Mouse (Mus musculus) liver, embryonic 13.5 days (tissue): ENCODE measurements around the gene Thada. TPM values are rescaled to one million over a fixed set of nuclear protein-coding genes. Genes with fewer than 3 reads are reported as not detected.

ENCODE experiments used
- ATAC-seq: fragments of 200-750 bp; cut with Nextera tagmentation; 2 replicates; pipeline ENCODE4 v1.8.0; 2017; ENCODE audit warnings: low read depth, mild to moderate bottlenecking, moderate number of reproducible peaks, moderate library complexity
- DNase-seq: peaks from one replicate; pipeline ENCODE4 v3.0.0; 2022
- H3K27ac ChIP-seq: fragments of 300-500 bp; sonication (generic); 2 replicates; pipeline ENCODE4 v1.5.1; 2015; ENCODE audit warnings: moderate library complexity, mild to moderate bottlenecking, inconsistent platforms
- H3K27me3 ChIP-seq: fragments of 300-500 bp; sonication (generic); 2 replicates; pipeline ENCODE4 v1.6.1; 2015; ENCODE audit warnings: mild to moderate bottlenecking, inconsistent platforms
- H3K36me3 ChIP-seq: fragments of 300-500 bp; sonication (generic); 2 replicates; pipeline ENCODE4 v1.6.1; 2015; ENCODE audit warnings: mild to moderate bottlenecking, inconsistent platforms
- H3K4me1 ChIP-seq: fragments of 300-500 bp; sonication (generic); replicated peaks from 2 replicates; pipeline ENCODE4 v1.6.1; 2015; ENCODE audit warnings: inconsistent platforms
- H3K4me2 ChIP-seq: fragments of 300-500 bp; sonication (generic); 2 replicates; pipeline ENCODE4 v1.6.1; 2015; ENCODE audit warnings: inconsistent platforms, mild to moderate bottlenecking, moderate library complexity
- H3K4me3 ChIP-seq: fragments of 300-500 bp; sonication (generic); replicated peaks from 2 replicates; pipeline ENCODE4 v1.5.1; 2015; ENCODE audit warnings: mild to moderate bottlenecking, inconsistent platforms
- H3K9ac ChIP-seq: fragments of 300-500 bp; sonication (generic); 2 replicates; pipeline ENCODE4 v1.6.1; 2015; ENCODE audit warnings: mild to moderate bottlenecking, inconsistent platforms
- H3K9me3 ChIP-seq: fragments of 300-500 bp; sonication (generic); replicated peaks from 2 replicates; pipeline ENCODE4 v1.6.1; 2016; ENCODE audit warnings: inconsistent platforms
- WGBS: fragments of 180-500 bp; shearing (Covaris S2); methylation state at CpG from one replicate; pipeline ENCODE4 v1.1.7; 2015; ENCODE audit not compliant: insufficient replicate concordance; 5-methylcytosine and 5-hydroxymethylcytosine counted together
- polyA plus RNA-seq: library from polyadenylated mRNA; unstranded; fragments of >200 nt; fragmentation: Nextera tagmentation; extraction: Ambion mirVana; gene quantifications from 2 replicates; pipeline ENCODE4 v1.2.1, GENCODE M21; 2015

The Thada gene
- polyA plus RNA-seq, 1 experiment from 2014 or later: 3.0 TPM

GRCm38 (mm10) chr17:84335996-84336395 is 130.0 kb downstream of the Thada start:
- no peaks in the 10 kb centered on the region; the same call in 1 of the 2 replicates for H3K4me1 ChIP-seq
- no peaks in the 10 kb centered on the region for H3K27me3 ChIP-seq
- no peak overlapping the region for H3K9ac ChIP-seq
- H3K9me3 ChIP-seq: no peaks in the 10 kb centered on the region
- H3K36me3 ChIP-seq: peaks cover 50% of the 10 kb centered on the region
- DNase-seq (no peak), ATAC-seq (no peak)
- no peak overlapping the region for H3K27ac ChIP-seq
- H3K4me2 ChIP-seq: no peak overlapping the region
- no peak overlapping the region for H3K4me3 ChIP-seq
- 63% methylated on average over 1 of the region's 1 CpGs for WGBS

GRCm38 (mm10) chr17:84335076-84335475 is 130.9 kb downstream of the Thada start:
- H3K4me3 ChIP-seq: no peak overlapping the region
- DNase-seq: no peak
- H3K9me3 ChIP-seq: no peaks in the 10 kb centered on the region
- no peaks in the 10 kb centered on the region for H3K27me3 ChIP-seq
- no peak for ATAC-seq
- H3K36me3 ChIP-seq: peaks cover 45% of the 10 kb centered on the region
- no peak overlapping the region for H3K27ac ChIP-seq
- peaks cover 3% of the 10 kb centered on the region for H3K4me1 ChIP-seq
- H3K4me2 ChIP-seq: no peak overlapping the region
- H3K9ac ChIP-seq: no peak overlapping the region
- WGBS: 70% methylated on average over 3 of the region's 3 CpGs

- Histone ChIP-seq H3K4me1 (peaks cover 6% of the 10 kb centered on the region), H3K36me3 (peaks cover 45% of the 10 kb centered on the region), H3K4me2 (no peak overlapping the region), H3K9me3 (no peaks in the 10 kb centered on the region), H3K27me3 (no peaks in the 10 kb centered on the region), H3K9ac (no peak overlapping the region), H3K27ac (no peak overlapping the region), H3K4me3 (no peak overlapping the region)
- no peak for DNase-seq
- WGBS: 58% methylated on average over 5 of the region's 5 CpGs
- no peak for ATAC-seq
Observed at GRCm38 (mm10) chr17:84334241-84335014, 131.6 kb downstream of the Thada start.

GRCm38 (mm10) chr17:84332940-84333339 is 133.1 kb downstream of the Thada start:
- WGBS: 64% methylated on average over 5 of the region's 5 CpGs
- Histone ChIP-seq H3K9me3 (no peaks in the 10 kb centered on the region), H3K4me1 (peaks cover 16% of the 10 kb centered on the region), H3K9ac (no peak overlapping the region), H3K4me3 (no peak overlapping the region), H3K4me2 (no peak overlapping the region), H3K27me3 (no peaks in the 10 kb centered on the region), H3K27ac (no peak overlapping the region), H3K36me3 (peaks cover 45% of the 10 kb centered on the region)
- DNase-seq (no peak), ATAC-seq (no peak)

- Histone ChIP-seq H3K9ac (no peak overlapping the region), H3K36me3 (peaks cover 38% of the 10 kb centered on the region), H3K27ac (no peak overlapping the region), H3K4me1 (peaks cover 23% of the 10 kb centered on the region), H3K4me2 (no peak overlapping the region), H3K9me3 (no peaks in the 10 kb centered on the region), H3K27me3 (no peaks in the 10 kb centered on the region), H3K4me3 (no peak overlapping the region)
- WGBS: 77% methylated on average over 8 of the region's 8 CpGs
- no peak for DNase-seq
- ATAC-seq: no peak
Observed at GRCm38 (mm10) chr17:84330986-84331385, 135.0 kb downstream of the Thada start.

- DNase-seq (no peak), ATAC-seq (no peak)
- H3K9ac ChIP-seq: no peak overlapping the region
- no peak overlapping the region for H3K4me2 ChIP-seq
- no peak overlapping the region for H3K4me3 ChIP-seq
- H3K36me3 ChIP-seq: peaks cover 33% of the 10 kb centered on the region
- no peaks in the 10 kb centered on the region for H3K27me3 ChIP-seq
- WGBS: 60% methylated on average over 6 of the region's 6 CpGs
- H3K4me1 ChIP-seq: peaks cover 27% of the 10 kb centered on the region
- H3K27ac ChIP-seq: no peak overlapping the region
- H3K9me3 ChIP-seq: no peaks in the 10 kb centered on the region
Observed at GRCm38 (mm10) chr17:84330506-84330905, 135.5 kb downstream of the Thada start.

- ATAC-seq (no peak), DNase-seq (no peak)
- Histone ChIP-seq H3K4me1 (peaks cover 32% of the 10 kb centered on the region), H3K9ac (no peak overlapping the region), H3K4me2 (no peak overlapping the region), H3K27me3 (no peaks in the 10 kb centered on the region), H3K36me3 (peaks cover 28% of the 10 kb centered on the region), H3K9me3 (no peaks in the 10 kb centered on the region), H3K27ac (no peak overlapping the region), H3K4me3 (no peak overlapping the region)
- WGBS: 66% methylated on average over 4 of the region's 4 CpGs
Observed at GRCm38 (mm10) chr17:84329906-84330470, 136.0 kb downstream of the Thada start.

- H3K4me2 ChIP-seq: no peak overlapping the region
- peaks cover 24% of the 10 kb centered on the region for H3K36me3 ChIP-seq
- DNase-seq (no peak), ATAC-seq (no peak)
- no peaks in the 10 kb centered on the region for H3K9me3 ChIP-seq
- WGBS: 31% methylated on average over 2 of the region's 2 CpGs
- H3K4me1 ChIP-seq: peaks cover 32% of the 10 kb centered on the region
- H3K27me3 ChIP-seq: no peaks in the 10 kb centered on the region
- no peak overlapping the region for H3K4me3 ChIP-seq
- no peak overlapping the region; the same call in 1 of the 2 replicates for H3K27ac ChIP-seq
- no peak overlapping the region for H3K9ac ChIP-seq
Observed at GRCm38 (mm10) chr17:84328526-84328925, 137.5 kb downstream of the Thada start.

- WGBS: 86% methylated on average over 12 of the region's 12 CpGs
- no peak for ATAC-seq
- H3K27ac ChIP-seq: no peak overlapping the region; the same call in 1 of the 2 replicates
Observed at GRCm38 (mm10) chr17:84327051-84327925, 138.7 kb downstream of the Thada start.

GRCm38 (mm10) chr17:84322176-84322575 is 143.8 kb downstream of the Thada start:
- Histone ChIP-seq H3K4me2 (no peak overlapping the region), H3K9ac (no peak overlapping the region), H3K27me3 (no peaks in the 10 kb centered on the region), H3K4me3 (no peak overlapping the region), H3K4me1 (peaks cover 16% of the 10 kb centered on the region), H3K27ac (no peak overlapping the region), H3K36me3 (no peaks in the 10 kb centered on the region), H3K9me3 (no peaks in the 10 kb centered on the region)
- WGBS: 70% methylated on average over 4 of the region's 4 CpGs
- ATAC-seq (no peak), DNase-seq (no peak)

More at GRCm38 (mm10) chr17:84327051-84327925, 138.7 kb downstream of the Thada start:
- Histone ChIP-seq H3K9me3 (no peaks in the 10 kb centered on the region), H3K4me3 (no peak overlapping the region), H3K36me3 (peaks cover 13% of the 10 kb centered on the region), H3K4me1 (peaks cover 32% of the 10 kb centered on the region), H3K9ac (no peak overlapping the region), H3K4me2 (no peak overlapping the region), H3K27me3 (no peaks in the 10 kb centered on the region)
- DNase-seq: no peak

- Histone ChIP-seq H3K4me3 (no peak overlapping the region), H3K4me1 (peaks cover 13% of the 10 kb centered on the region), H3K4me2 (no peak overlapping the region), H3K36me3 (no peaks in the 10 kb centered on the region), H3K27me3 (no peaks in the 10 kb centered on the region), H3K27ac (no peak overlapping the region), H3K9me3 (no peaks in the 10 kb centered on the region), H3K9ac (no peak overlapping the region)
- 83% methylated on average over 5 of the region's 5 CpGs for WGBS
- no peak for ATAC-seq
- DNase-seq: no peak
Observed at GRCm38 (mm10) chr17:84321351-84321750, 144.7 kb downstream of the Thada start.
